ENCODE assay signal across 9 mouse cellular contexts in genomic region chr2:105674875-105675729, GRCm38 (mm10). TPM values are rescaled to one million over a fixed set of nuclear protein-coding genes. Genes with fewer than 3 reads are reported as not detected.
DNase-seq lines count a peak whose midpoint lies in the region; ATAC-seq and TF ChIP-seq lines count a peak whose summit lies in the region.
"Had no signal": no experiment of that assay in that cellular context is flagged by ENCODE, and none has a peak within 500 bp of the region (broad histone marks: within the 10 kb centered on the region; RNA-seq: fewer than 3 reads in every experiment).

No protein-coding gene starts in this region.

- peak; percentile 98 for DNase-seq in G1E (ENCODE audit: low spot score)
- peak; percentile 98 for DNase-seq in brain, embryonic 14.5 days (ENCODE audit: low read depth)
- DNase-seq in fat pad, adult 2 months (ENCODE audit: extremely low read depth, low read depth, low spot score): peak; percentile 13
- peak; percentile 59 for DNase-seq in heart, postnatal 4 days
- peak; percentile 84 to 94 for DNase-seq in layer of hippocampus, postnatal 14 days (ENCODE audit: low spot score in 2 of 2)
- DNase-seq in lung, postnatal 0 days (ENCODE audit: low spot score): peak; percentile 56
- DNase-seq in right cerebral cortex, adult 18-20 months: peak; percentile 81
- DNase-seq in gastrocnemius, postnatal 10 days: no peak

- WGBS in lung, postnatal 0 days: 1% methylated on average over 49 of the region's 49 CpGs

- no peaks in the 10 kb centered on the region for H3K9me3 ChIP-seq in G1E (replicated peaks)
- H3K9me3 ChIP-seq in lung, postnatal 0 days (ENCODE audit: low read length): no peaks in the 10 kb centered on the region

- 0 out of 2 replicates have a peak, but pooled peaks have one; percentile 23 for TF ChIP-seq POLR2A in brain, embryonic 14.5 days (IDR thresholded peaks at IDR 0.05; ENCODE audit: borderline replicate concordance, extremely low read depth, insufficient read depth, insufficient read length, poor library complexity, severe bottlenecking)

- H3K4me2 ChIP-seq in lung, postnatal 0 days (replicated peaks; ENCODE audit: low read depth, low read length): peak overlapping the region; percentile 52

- peaks cover 8% of the 10 kb centered on the region for H3K36me3 ChIP-seq in G1E (replicated peaks)
- no peaks in the 10 kb centered on the region for H3K36me3 ChIP-seq in lung, postnatal 0 days (ENCODE audit: insufficient read depth, low read length)

- H3K27ac ChIP-seq in lung, postnatal 0 days (ENCODE audit: low read length): no peak overlapping the region

- peaks cover 38% of the 10 kb centered on the region for H3K27me3 ChIP-seq in G1E (ENCODE audit: insufficient read depth, low read length)
- H3K27me3 ChIP-seq in lung, postnatal 0 days (replicated peaks; ENCODE audit: insufficient read depth, low read length): peaks cover 89% of the 10 kb centered on the region

- ATAC-seq in G1E (ENCODE audit: extremely low read depth, insufficient number of reproducible peaks, low FRiP score, poor library complexity, severe bottlenecking): peak; percentile 82
- peak; percentile 43 for ATAC-seq in lung, postnatal 0 days

- no peak for TF ChIP-seq CTCF in G1E (IDR thresholded peaks at IDR 0.05; ENCODE audit: low read depth, low read length)
- TF ChIP-seq CTCF in brain, embryonic 14.5 days (IDR thresholded peaks at IDR 0.05; ENCODE audit: borderline replicate concordance, extremely low read depth, insufficient read depth, insufficient read length): no peak
- no peak for TF ChIP-seq CTCF in lung, postnatal 0 days (IDR thresholded peaks at IDR 0.05)

- H3K4me3 ChIP-seq in G1E (ENCODE audit: low read depth, low read length): peak overlapping the region; percentile 84
- peak overlapping the region; percentile 23 for H3K4me3 ChIP-seq in lung, postnatal 0 days (ENCODE audit: low read depth, low read length)

- no peak for TF ChIP-seq EP300 in lung, postnatal 0 days (IDR thresholded peaks at IDR 0.05)

- H3K9ac ChIP-seq in lung, postnatal 0 days (replicated peaks; ENCODE audit: low read depth): no peak overlapping the region

- H3K4me1 ChIP-seq in G1E (ENCODE audit: insufficient read depth, low read depth, low read length): peaks cover 49% of the 10 kb centered on the region
- H3K4me1 ChIP-seq in lung, postnatal 0 days (ENCODE audit: insufficient read depth, low read depth, low read length): peaks cover 15% of the 10 kb centered on the region

RNA-seq across cellular contexts. Expression of gene Pax6, which starts 6.4 kb away (rescaled TPM):
- total RNA-seq in G1E (2014; fragmentation: Nextera tagmentation) (98.2 and 117 TPM in 2 replicates), G1E (2017) (67.3 and 71.0 TPM in 2 replicates)
- polyA plus RNA-seq in G1E (2012): 36.4 and 37.9 TPM in 2 replicates
- polyA plus RNA-seq in brain, embryonic 14.5 days (2012; rRNA removed): 63.3 and 76.2 TPM in 2 replicates
- under 1 TPM in 1 of 2 experiments, not detected in 1; 0.61 TPM for total RNA-seq in heart, postnatal 4 days (2021)
- total RNA-seq in layer of hippocampus, postnatal 14 days (2021): 10 to 100 TPM; 11.1 to 11.2 TPM
- not detected in 2 replicates for polyA plus RNA-seq in lung, postnatal 0 days (2015; fragmentation: Nextera tagmentation; extraction: Ambion mirVana)
- total RNA-seq in gastrocnemius, postnatal 10 days (2021): not detected
- total RNA-seq: gastrocnemius, postnatal 4 days had no signal

Comparison
In these comparisons a context has a peak if more than half of its experiments do, and no peak if none do; other contexts are left out.
1. RNA of gene Pax6, which starts 6.4 kb away (total RNA-seq): 67.3 to 117 TPM in G1E and 11.1 to 11.2 TPM in layer of hippocampus, postnatal 14 days; 0.61 TPM in heart, postnatal 4 days and not detected in gastrocnemius, postnatal 10 days; every median in the first group is over 4 times any median in the second.